Mouse (Mus musculus) bone marrow, adult 2 months (tissue): ENCODE measurements around the gene Ptpra.

Experiments used
- CTCF ChIP-seq: fragments of 200-500 bp; IDR thresholded peaks from 2 replicates; pipeline ENCODE4 v1.5.1; 2011; ENCODE audit warnings: low read length, control low read depth; ENCODE audit not compliant: control insufficient read depth, insufficient read depth
- POLR2A ChIP-seq: fragments of 200-500 bp; IDR thresholded peaks from 2 replicates; pipeline ENCODE4 v1.6.1; 2011; ENCODE audit warnings: low read depth, mild to moderate bottlenecking, control low read depth, low read length, borderline replicate concordance; ENCODE audit not compliant: control insufficient read depth

DNA sequence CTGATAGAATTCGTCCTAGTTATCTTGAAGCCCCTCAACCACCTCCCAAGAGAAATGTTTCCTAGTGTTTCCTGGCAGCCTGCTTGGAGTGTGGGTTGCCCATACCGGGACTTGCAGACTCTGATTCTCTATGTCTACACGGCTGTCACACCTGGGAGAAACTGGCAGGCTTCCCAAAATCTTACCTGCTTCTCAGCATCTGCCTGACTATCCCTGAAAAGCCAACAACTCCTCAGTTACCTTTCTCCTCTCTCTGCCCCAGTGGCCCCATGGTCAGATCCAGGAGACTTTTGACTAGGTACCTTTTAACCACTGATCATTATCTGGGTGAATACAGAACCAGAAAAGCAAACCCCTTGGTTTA, 1.6 kb downstream of the Ptpra start:
- no peak for TF ChIP-seq CTCF
- TF ChIP-seq POLR2A = no peak
